Mouse (Mus musculus) duodenum, adult 2 months (tissue): ENCODE results near the gene Gpr3. TPM values are rescaled to one million over a fixed set of nuclear protein-coding genes. Genes with fewer than 3 reads are reported as not detected.

Experiments used
- polyA plus RNA-seq: library from polyadenylated mRNA; depleted of rRNA; stranded (reverse); fragments of >200 nt; gene quantifications from 2 replicates; pipeline ENCODE4 v1.2.3, GENCODE M21; 2012; ENCODE audit warnings: low replicate concordance; rRNA removed

Gpr3 gene
- 0.06 and 0.16 TPM in 2 replicates for polyA plus RNA-seq

GRCm38 (mm10) chr4:133211751-133212561 lies at the start of gene Gpr3, which contains the start of gene Cd164l2:
Gpr3 (minus strand) TSS chr4:133212536.
Cd164l2 (plus strand) TSS chr4:133212131.

GRCm38 (mm10) chr4:133240490-133240921 lies 28.2 kb upstream of the Gpr3 start, which contains the start of gene Map3k6:
Map3k6 (plus strand) TSS chr4:133240818.

Other genes starting within 250 kb of the Gpr3 start
- gene Fgr, start 238.4 kb downstream of the Gpr3 start, polyA plus RNA-seq = 2.6 and 2.7 TPM in 2 replicates
- 17.6 and 17.9 TPM in 2 replicates for gene Ahdc1, start 201.3 kb downstream of the Gpr3 start, polyA plus RNA-seq
- gene Wasf2, start 82.0 kb downstream of the Gpr3 start, polyA plus RNA-seq = 38.1 and 50.0 TPM in 2 replicates
- 0.62 and 2.0 TPM in 2 replicates for gene Cd164l2, start 405 bp downstream of the Gpr3 start, polyA plus RNA-seq
- 4.2 and 12.0 TPM in 2 replicates for gene Map3k6, start 28.3 kb upstream of the Gpr3 start, polyA plus RNA-seq
- gene Sytl1, start 50.6 kb upstream of the Gpr3 start, polyA plus RNA-seq = 8.8 and 16.1 TPM in 2 replicates
- 45.8 and 48.9 TPM in 2 replicates for gene Tmem222, start 65.3 kb upstream of the Gpr3 start, polyA plus RNA-seq
- 80.5 and 151 TPM in 2 replicates for gene Wdtc1, start 140.9 kb upstream of the Gpr3 start, polyA plus RNA-seq
- gene Slc9a1, start 157.2 kb upstream of the Gpr3 start, polyA plus RNA-seq = 45.1 and 60.2 TPM in 2 replicates